Mouse (Mus musculus): ENCODE data around the gene Gnptab. TPM values are rescaled to one million over a fixed set of nuclear protein-coding genes. Genes with fewer than 3 reads are reported as not detected.
A peak's percentile ranks its signal among the peaks of the same experiment; 100 is the strongest.

Gnptab gene
- polyA plus RNA-seq, 1 experiment from 2014 or later = 14.4 TPM

- Histone ChIP-seq H3K4me1 (peaks cover 14% of the 10 kb centered on the region), H3K4me2 (replicated peaks) (peak overlapping the region; percentile 90), H3K4me3 (peak overlapping the region; percentile 82; the same call in 1 of the 2 replicates), H3K9me3 (no peaks in the 10 kb centered on the region), H3K36me3 (no peaks in the 10 kb centered on the region), H3K9ac (0 out of 2 replicates have a peak overlapping the region, but pooled peaks have one; percentile 21), H3K27me3 (replicated peaks) (no peaks in the 10 kb centered on the region), H3K27ac (no peak overlapping the region)
- ATAC-seq (ENCODE audit: low FRiP score, low read depth) = no peak
- WGBS = 53% methylated on average over 14 of the region's 14 CpGs
Observed at GRCm38 (mm10) chr10:88380430-88381060, 1.6 kb downstream of the Gnptab start.

GRCm38 (mm10) chr10:88381286-88381685 lies 2.4 kb downstream of the Gnptab start:
- no peak overlapping the region for H3K4me3 ChIP-seq
- H3K27ac ChIP-seq = no peak overlapping the region
- no peak for ATAC-seq (ENCODE audit: low FRiP score, low read depth)
- H3K9me3 ChIP-seq = no peaks in the 10 kb centered on the region
- H3K4me1 ChIP-seq = peaks cover 14% of the 10 kb centered on the region
- 71% methylated on average over 4 of the region's 4 CpGs for WGBS
- no peak overlapping the region for H3K4me2 ChIP-seq (replicated peaks)
- no peaks in the 10 kb centered on the region for H3K27me3 ChIP-seq (replicated peaks)
- no peak overlapping the region for H3K9ac ChIP-seq
- H3K36me3 ChIP-seq = no peaks in the 10 kb centered on the region

GRCm38 (mm10) chr10:88382009-88382408 lies 3.1 kb downstream of the Gnptab start:
- Histone ChIP-seq H3K4me3 (no peak overlapping the region), H3K36me3 (no peaks in the 10 kb centered on the region), H3K27me3 (replicated peaks) (no peaks in the 10 kb centered on the region), H3K4me1 (peaks cover 14% of the 10 kb centered on the region), H3K27ac (no peak overlapping the region), H3K4me2 (replicated peaks) (no peak overlapping the region), H3K9me3 (no peaks in the 10 kb centered on the region), H3K9ac (no peak overlapping the region)
- WGBS = 79% methylated on average over 6 of the region's 6 CpGs
- no peak for ATAC-seq (ENCODE audit: low FRiP score, low read depth)

DNA sequence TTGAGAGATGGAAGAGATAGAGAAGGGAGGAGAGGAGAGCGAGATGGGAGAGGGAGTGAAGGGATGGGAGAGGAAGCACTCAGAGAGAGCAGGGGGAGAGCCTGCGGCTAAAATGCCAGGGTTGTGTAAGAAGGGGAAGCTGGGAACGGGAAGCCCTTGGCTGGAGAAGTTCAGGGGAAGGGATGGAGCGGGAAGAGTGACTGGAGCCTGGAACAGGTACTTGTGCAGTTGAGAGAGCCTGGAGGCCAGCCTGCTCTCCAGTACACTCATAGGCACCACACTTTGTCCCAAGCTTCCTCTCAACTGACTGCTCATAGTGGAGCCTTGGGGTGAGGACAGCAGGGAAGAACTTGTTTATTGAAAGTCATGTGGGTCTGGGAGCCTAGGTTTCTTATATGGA lies 4.5 kb downstream of the Gnptab start:
- Histone ChIP-seq H3K36me3 (no peaks in the 10 kb centered on the region), H3K4me3 (no peak overlapping the region), H3K27me3 (replicated peaks) (no peaks in the 10 kb centered on the region), H3K9me3 (no peaks in the 10 kb centered on the region), H3K9ac (no peak overlapping the region), H3K27ac (no peak overlapping the region), H3K4me1 (peaks cover 14% of the 10 kb centered on the region), H3K4me2 (replicated peaks) (no peak overlapping the region)
- no peak for ATAC-seq (ENCODE audit: low FRiP score, low read depth)
- 76% methylated on average over 4 of the region's 4 CpGs for WGBS

DNA sequence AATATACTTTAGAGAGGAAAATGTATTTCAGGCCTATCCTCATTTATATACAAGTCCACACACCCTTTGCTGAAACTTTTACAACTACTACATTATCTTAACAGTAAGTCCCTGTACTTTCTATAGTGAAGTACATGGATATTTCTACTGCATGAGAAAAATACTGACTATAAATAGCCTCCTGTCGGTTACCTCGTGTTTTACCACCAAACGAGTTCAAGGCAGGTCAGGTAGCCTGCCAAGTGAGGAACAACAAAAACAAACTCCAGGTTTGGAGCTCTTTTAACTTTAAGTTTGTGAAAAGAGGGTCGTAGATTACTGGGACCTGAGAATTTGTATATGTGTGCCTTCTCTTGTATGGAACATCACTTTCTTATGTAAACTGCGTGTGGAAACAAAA lies 5.1 kb downstream of the Gnptab start:
- Histone ChIP-seq H3K4me1 (peaks cover 14% of the 10 kb centered on the region), H3K4me3 (no peak overlapping the region), H3K36me3 (no peaks in the 10 kb centered on the region), H3K27me3 (replicated peaks) (no peaks in the 10 kb centered on the region), H3K4me2 (replicated peaks) (no peak overlapping the region), H3K9ac (no peak overlapping the region), H3K27ac (no peak overlapping the region), H3K9me3 (no peaks in the 10 kb centered on the region)
- ATAC-seq (ENCODE audit: low FRiP score, low read depth) = no peak
- 76% methylated on average over 5 of the region's 5 CpGs for WGBS

DNA sequence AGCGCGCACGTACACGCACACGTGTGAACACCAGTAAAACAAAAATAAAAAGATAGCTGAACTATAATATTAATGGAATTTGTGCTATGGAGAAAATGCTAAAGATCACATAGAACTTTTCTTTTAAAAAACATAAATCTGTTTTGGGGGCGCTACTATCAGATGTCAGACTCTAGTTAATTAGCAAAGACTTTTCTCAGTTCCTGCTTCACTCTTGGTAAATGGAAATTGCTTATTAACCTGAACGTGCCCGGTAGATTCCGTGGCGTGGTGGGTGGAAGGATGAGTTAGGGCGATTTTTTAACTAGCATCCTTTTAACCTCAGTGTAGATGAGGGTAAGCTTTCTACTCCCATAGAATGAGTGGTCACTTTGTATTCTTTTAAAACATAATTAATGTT lies 6.4 kb downstream of the Gnptab start:
- no peaks in the 10 kb centered on the region for H3K27me3 ChIP-seq (replicated peaks)
- ATAC-seq (ENCODE audit: low FRiP score, low read depth) = no peak
- no peaks in the 10 kb centered on the region for H3K9me3 ChIP-seq
- H3K9ac ChIP-seq = no peak overlapping the region
- no peaks in the 10 kb centered on the region for H3K36me3 ChIP-seq
- H3K27ac ChIP-seq = no peak overlapping the region
- H3K4me1 ChIP-seq = peaks cover 14% of the 10 kb centered on the region
- H3K4me3 ChIP-seq = no peak overlapping the region
- 92% methylated on average over 11 of the region's 11 CpGs for WGBS
- no peak overlapping the region for H3K4me2 ChIP-seq (replicated peaks)

GRCm38 (mm10) chr10:88385758-88386157 lies 6.8 kb downstream of the Gnptab start:
- 88% methylated on average over 6 of the region's 6 CpGs for WGBS
- no peaks in the 10 kb centered on the region for H3K9me3 ChIP-seq
- peaks cover 13% of the 10 kb centered on the region; the same call in 1 of the 2 replicates for H3K4me1 ChIP-seq
- no peak overlapping the region for H3K27ac ChIP-seq
- no peak for ATAC-seq (ENCODE audit: low FRiP score, low read depth)
- no peaks in the 10 kb centered on the region for H3K36me3 ChIP-seq
- no peaks in the 10 kb centered on the region for H3K27me3 ChIP-seq (replicated peaks)
- H3K4me3 ChIP-seq = no peak overlapping the region
- H3K9ac ChIP-seq = no peak overlapping the region
- H3K4me2 ChIP-seq (replicated peaks) = no peak overlapping the region

DNA sequence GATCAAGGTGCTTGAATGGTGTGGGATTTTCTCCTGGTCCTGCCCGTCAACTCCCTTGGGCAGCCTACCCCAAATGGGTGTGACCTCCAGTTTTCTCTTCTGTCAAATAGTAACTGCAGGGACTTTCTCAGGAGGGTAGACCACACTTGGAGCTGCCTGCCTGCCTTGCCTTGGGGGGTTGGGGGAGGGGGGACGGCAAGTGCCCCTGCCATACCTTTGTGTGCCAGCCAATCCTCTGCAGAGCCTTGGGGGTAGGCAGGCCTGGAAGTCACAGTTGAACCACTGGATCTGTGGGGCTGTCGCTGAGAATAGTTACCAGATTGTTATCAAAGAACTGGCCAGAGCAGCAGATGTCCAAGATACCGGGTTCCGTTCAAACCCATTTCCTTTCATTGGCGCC lies 7.3 kb downstream of the Gnptab start:
- Histone ChIP-seq H3K36me3 (no peaks in the 10 kb centered on the region), H3K4me3 (no peak overlapping the region), H3K27me3 (replicated peaks) (no peaks in the 10 kb centered on the region), H3K9me3 (no peaks in the 10 kb centered on the region), H3K27ac (no peak overlapping the region), H3K4me2 (replicated peaks) (no peak overlapping the region), H3K9ac (no peak overlapping the region), H3K4me1 (peaks cover 12% of the 10 kb centered on the region; the same call in 1 of the 2 replicates)
- 88% methylated on average over 6 of the region's 6 CpGs for WGBS
- no peak for ATAC-seq (ENCODE audit: low FRiP score, low read depth)

- 69% methylated on average over 4 of the region's 4 CpGs for WGBS
- no peak for ATAC-seq (ENCODE audit: low FRiP score, low read depth)
Observed at GRCm38 (mm10) chr10:88389576-88389975, 10.6 kb downstream of the Gnptab start.

GRCm38 (mm10) chr10:88390096-88390790 lies 11.3 kb downstream of the Gnptab start:
- no peak overlapping the region for H3K4me3 ChIP-seq
- WGBS = 63% methylated on average over 10 of the region's 10 CpGs
- no peaks in the 10 kb centered on the region for H3K27me3 ChIP-seq (replicated peaks)
- H3K4me1 ChIP-seq = peaks cover 12% of the 10 kb centered on the region; the same call in 1 of the 2 replicates
- H3K36me3 ChIP-seq = no peaks in the 10 kb centered on the region
- no peak overlapping the region; the same call in 1 of the 2 replicates for H3K4me2 ChIP-seq (replicated peaks)
- no peak overlapping the region for H3K27ac ChIP-seq
- no peak for ATAC-seq (ENCODE audit: low FRiP score, low read depth)
- no peaks in the 10 kb centered on the region for H3K9me3 ChIP-seq
- no peak overlapping the region for H3K9ac ChIP-seq

More at GRCm38 (mm10) chr10:88389576-88389975, 10.6 kb downstream of the Gnptab start:
- no peak overlapping the region for H3K4me3 ChIP-seq
- H3K9me3 ChIP-seq = no peaks in the 10 kb centered on the region
- H3K4me1 ChIP-seq = peaks cover 12% of the 10 kb centered on the region; the same call in 1 of the 2 replicates
- no peak overlapping the region for H3K4me2 ChIP-seq (replicated peaks)
- H3K36me3 ChIP-seq = no peaks in the 10 kb centered on the region
- H3K9ac ChIP-seq = no peak overlapping the region
- no peaks in the 10 kb centered on the region for H3K27me3 ChIP-seq (replicated peaks)
- no peak overlapping the region for H3K27ac ChIP-seq

DNA sequence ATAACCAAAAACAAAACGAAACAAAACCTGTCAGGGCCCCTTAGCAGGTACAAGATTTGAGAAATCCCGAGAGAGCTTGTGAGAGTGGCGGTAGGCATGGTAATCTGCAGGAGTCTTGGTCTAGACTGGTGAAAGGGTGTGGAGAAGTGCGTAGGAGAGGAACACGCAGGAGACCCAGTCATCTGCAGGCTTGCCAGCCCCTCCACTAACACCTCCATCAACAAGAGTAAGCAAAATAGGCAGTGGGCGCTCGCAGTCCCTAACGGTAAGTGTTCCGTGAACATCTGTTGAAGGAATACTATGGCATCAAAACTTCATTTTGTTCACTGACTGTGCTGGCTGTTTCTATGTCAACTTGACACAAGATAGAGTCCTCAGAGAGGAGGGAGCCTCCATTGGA lies 12.6 kb downstream of the Gnptab start:
- no peak overlapping the region for H3K4me2 ChIP-seq (replicated peaks)
- H3K9ac ChIP-seq = no peak overlapping the region
- H3K27me3 ChIP-seq (replicated peaks) = no peaks in the 10 kb centered on the region
- H3K36me3 ChIP-seq = no peaks in the 10 kb centered on the region
- no peaks in the 10 kb centered on the region for H3K9me3 ChIP-seq
- WGBS = 89% methylated on average over 9 of the region's 9 CpGs
- peaks cover 12% of the 10 kb centered on the region; the same call in 1 of the 2 replicates for H3K4me1 ChIP-seq
- H3K4me3 ChIP-seq = no peak overlapping the region
- ATAC-seq (ENCODE audit: low FRiP score, low read depth) = no peak
- H3K27ac ChIP-seq = no peak overlapping the region

- no peak for ATAC-seq (ENCODE audit: low FRiP score, low read depth)
- no peak overlapping the region for H3K4me3 ChIP-seq
- no peaks in the 10 kb centered on the region for H3K27me3 ChIP-seq (replicated peaks)
- H3K9me3 ChIP-seq = no peaks in the 10 kb centered on the region
- H3K4me2 ChIP-seq (replicated peaks) = no peak overlapping the region
- H3K9ac ChIP-seq = no peak overlapping the region
- 89% methylated on average over 9 of the region's 9 CpGs for WGBS
- no peaks in the 10 kb centered on the region for H3K36me3 ChIP-seq
- H3K27ac ChIP-seq = no peak overlapping the region
- H3K4me1 ChIP-seq = peaks cover 12% of the 10 kb centered on the region; the same call in 1 of the 2 replicates
Observed at GRCm38 (mm10) chr10:88392181-88392847, 13.4 kb downstream of the Gnptab start.

Data from neural tube, embryonic 12.5 days (tissue).